Mouse (Mus musculus): ENCODE data around the gene Emid1. TPM values are rescaled to one million over a fixed set of nuclear protein-coding genes. Genes with fewer than 3 reads are reported as not detected.

Gene Emid1
- polyA plus RNA-seq, 1 experiment = 20.2 TPM

DNA sequence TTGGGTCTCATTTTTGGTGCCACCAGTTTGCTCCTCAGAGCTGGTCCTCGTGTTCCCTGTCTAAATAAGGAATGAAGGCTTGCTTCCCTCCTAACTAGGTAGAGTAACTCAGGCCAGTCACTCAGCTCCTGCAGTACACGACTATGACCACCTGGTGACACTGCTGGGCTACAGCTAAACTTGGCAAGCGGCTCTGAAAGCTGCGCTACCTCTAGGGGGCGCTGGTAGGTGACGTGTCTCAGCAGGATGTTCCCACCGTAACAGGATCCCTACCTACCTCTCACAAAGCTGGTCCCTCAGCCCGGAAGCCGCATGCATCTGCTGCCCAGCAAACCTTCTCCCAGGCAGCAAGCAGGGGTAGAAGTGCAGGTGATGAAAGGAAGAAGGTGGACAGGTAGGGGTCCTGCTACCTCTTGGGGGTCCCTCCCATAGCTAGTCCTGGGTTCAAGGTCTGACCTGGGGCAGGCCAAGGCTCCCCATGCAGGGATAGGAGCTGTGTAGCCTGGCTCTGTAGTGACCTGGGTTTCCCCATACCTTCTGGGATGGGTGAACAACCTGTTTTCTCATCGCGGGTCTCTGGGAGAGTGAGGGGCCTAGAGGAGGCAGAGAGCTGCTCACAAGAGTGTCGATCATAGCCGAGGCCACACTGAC is 37.0 kb downstream of the Emid1 start:
- WGBS = 30% methylated on average over 13 of the region's 13 CpGs
- no peaks in the 10 kb centered on the region for H3K4me1 ChIP-seq (ENCODE audit: control insufficient read depth, insufficient read depth, low read length)
- no peak overlapping the region for H3K4me3 ChIP-seq (replicated peaks; ENCODE audit: control insufficient read depth, low read depth, low read length)
- no peak overlapping the region for H3K27ac ChIP-seq (ENCODE audit: control insufficient read depth, insufficient read depth, low read depth, low read length, poor library complexity)
- peak; percentile 100 for TF ChIP-seq CTCF (IDR thresholded peaks at IDR 0.05; ENCODE audit: control insufficient read depth, insufficient read depth, low read length)
- TF ChIP-seq POLR2A (IDR thresholded peaks at IDR 0.05; ENCODE audit: borderline replicate concordance, control insufficient read depth, low read depth, low read length) = no peak

DNA sequence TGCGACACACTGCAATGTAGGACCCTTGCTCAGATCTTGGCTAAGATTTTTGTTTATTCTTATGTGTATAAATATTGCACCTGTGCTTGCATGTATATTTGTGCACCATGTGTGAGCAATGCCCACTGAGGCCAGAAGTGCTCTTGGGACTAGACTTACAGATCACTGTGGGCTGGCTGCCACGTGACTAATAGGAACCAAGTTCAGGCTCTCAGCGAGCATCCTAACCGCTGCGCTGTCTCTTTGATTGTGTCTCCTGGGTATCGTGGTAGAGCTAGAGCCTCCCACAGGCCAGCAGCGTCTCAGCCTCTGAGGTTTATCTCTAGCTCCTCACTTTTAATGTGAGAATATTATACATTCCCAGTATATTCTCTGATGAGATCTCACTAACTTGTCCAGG is 38.4 kb downstream of the Emid1 start:
- 78% methylated on average over 7 of the region's 7 CpGs for WGBS
- no peak overlapping the region for H3K4me3 ChIP-seq (replicated peaks; ENCODE audit: control insufficient read depth, low read depth, low read length)
- no peak overlapping the region for H3K27ac ChIP-seq (ENCODE audit: control insufficient read depth, insufficient read depth, low read depth, low read length, poor library complexity)
- no peak for TF ChIP-seq CTCF (IDR thresholded peaks at IDR 0.05; ENCODE audit: control insufficient read depth, insufficient read depth, low read length)
- no peak for TF ChIP-seq POLR2A (IDR thresholded peaks at IDR 0.05; ENCODE audit: borderline replicate concordance, control insufficient read depth, low read depth, low read length)
- no peaks in the 10 kb centered on the region for H3K4me1 ChIP-seq (ENCODE audit: control insufficient read depth, insufficient read depth, low read length)

DNA sequence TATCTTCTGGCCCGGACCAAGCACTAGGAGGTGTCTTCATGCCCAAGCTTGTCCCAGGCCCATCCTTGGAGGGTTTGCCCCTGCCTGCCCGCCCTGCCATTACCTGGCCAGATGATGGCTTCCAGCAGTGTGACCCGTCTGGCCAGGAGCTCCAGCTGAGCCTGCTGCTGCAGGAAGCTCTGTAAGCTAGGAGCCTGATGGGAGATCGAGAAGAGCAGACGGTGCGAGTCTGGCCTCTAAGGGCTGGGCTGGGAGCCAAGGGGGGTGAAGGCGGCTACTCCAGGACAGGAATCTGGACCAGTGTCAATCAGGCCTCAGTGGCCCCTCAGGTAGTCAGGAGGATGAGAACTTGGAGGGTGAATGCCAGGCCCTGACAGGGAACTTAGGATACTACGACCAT is 42.6 kb downstream of the Emid1 start:
- H3K4me1 ChIP-seq (ENCODE audit: control insufficient read depth, insufficient read depth, low read length) = no peaks in the 10 kb centered on the region
- no peak overlapping the region for H3K4me3 ChIP-seq (replicated peaks; ENCODE audit: control insufficient read depth, low read depth, low read length)
- WGBS = 84% methylated on average over 8 of the region's 8 CpGs
- TF ChIP-seq POLR2A (IDR thresholded peaks at IDR 0.05; ENCODE audit: borderline replicate concordance, control insufficient read depth, low read depth, low read length) = no peak
- no peak for TF ChIP-seq CTCF (IDR thresholded peaks at IDR 0.05; ENCODE audit: control insufficient read depth, insufficient read depth, low read length)
- H3K27ac ChIP-seq (ENCODE audit: control insufficient read depth, insufficient read depth, low read depth, low read length, poor library complexity) = no peak overlapping the region

DNA sequence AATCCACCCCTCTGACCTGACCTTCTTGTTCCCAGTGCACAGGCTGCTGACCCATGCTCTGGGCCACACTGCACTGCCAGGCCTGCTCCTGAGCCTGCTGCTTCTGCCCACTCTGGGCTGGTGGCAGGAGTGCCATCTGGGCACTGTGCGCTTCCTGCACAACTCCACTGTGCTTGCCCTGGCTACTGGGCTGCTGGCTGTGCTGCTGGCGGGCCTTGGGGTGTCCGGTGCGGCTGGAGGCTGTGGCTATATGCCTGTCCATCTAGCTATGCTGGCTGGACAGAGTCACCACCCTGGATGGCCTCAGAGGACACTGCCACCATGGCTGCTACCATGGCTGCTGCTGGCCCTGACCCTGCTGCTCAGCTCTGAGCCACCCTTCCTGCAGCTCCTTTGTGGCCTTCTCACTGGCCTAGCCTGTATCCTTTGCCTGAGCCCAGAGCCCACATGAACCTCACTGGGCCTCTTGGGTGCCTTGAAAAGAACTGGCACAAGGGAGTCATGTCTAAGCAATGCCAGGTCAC is 48.0 kb downstream of the Emid1 start:
- Histone ChIP-seq H3K27ac (ENCODE audit: control insufficient read depth, insufficient read depth, low read depth, low read length, poor library complexity) (no peak overlapping the region), H3K4me1 (ENCODE audit: control insufficient read depth, insufficient read depth, low read length) (no peaks in the 10 kb centered on the region; the same call in 1 of the 2 replicates), H3K4me3 (replicated peaks; ENCODE audit: control insufficient read depth, low read depth, low read length) (no peak overlapping the region)
- WGBS = 99% methylated on average over 4 of the region's 4 CpGs
- TF ChIP-seq POLR2A (IDR thresholded peaks at IDR 0.05; ENCODE audit: borderline replicate concordance, control insufficient read depth, low read depth, low read length) = no peak
- TF ChIP-seq CTCF (IDR thresholded peaks at IDR 0.05; ENCODE audit: control insufficient read depth, insufficient read depth, low read length) = no peak

- Histone ChIP-seq H3K4me1 (ENCODE audit: control insufficient read depth, insufficient read depth, low read length) (no peaks in the 10 kb centered on the region; the same call in 1 of the 2 replicates), H3K27ac (ENCODE audit: control insufficient read depth, insufficient read depth, low read depth, low read length, poor library complexity) (no peak overlapping the region), H3K4me3 (replicated peaks; ENCODE audit: control insufficient read depth, low read depth, low read length) (no peak overlapping the region)
- no peak for TF ChIP-seq POLR2A (IDR thresholded peaks at IDR 0.05; ENCODE audit: borderline replicate concordance, control insufficient read depth, low read depth, low read length)
- no peak for TF ChIP-seq CTCF (IDR thresholded peaks at IDR 0.05; ENCODE audit: control insufficient read depth, insufficient read depth, low read length)
- 63% methylated on average over 7 of the region's 7 CpGs for WGBS
Observed at GRCm38 (mm10) chr11:5102384-5102783, 49.7 kb downstream of the Emid1 start.

- WGBS = 86% methylated on average over 6 of the region's 6 CpGs
- no peak for TF ChIP-seq CTCF (IDR thresholded peaks at IDR 0.05; ENCODE audit: control insufficient read depth, insufficient read depth, low read length)
- no peak for TF ChIP-seq POLR2A (IDR thresholded peaks at IDR 0.05; ENCODE audit: borderline replicate concordance, control insufficient read depth, low read depth, low read length)
- no peaks in the 10 kb centered on the region; the same call in 1 of the 2 replicates for H3K4me1 ChIP-seq (ENCODE audit: control insufficient read depth, insufficient read depth, low read length)
- H3K27ac ChIP-seq (ENCODE audit: control insufficient read depth, insufficient read depth, low read depth, low read length, poor library complexity) = no peak overlapping the region
- H3K4me3 ChIP-seq (replicated peaks; ENCODE audit: control insufficient read depth, low read depth, low read length) = no peak overlapping the region
Observed at GRCm38 (mm10) chr11:5101641-5102040, 50.4 kb downstream of the Emid1 start.

- WGBS = 65% methylated on average over 5 of the region's 5 CpGs
- TF ChIP-seq POLR2A (IDR thresholded peaks at IDR 0.05; ENCODE audit: borderline replicate concordance, control insufficient read depth, low read depth, low read length) (no peak), CTCF (IDR thresholded peaks at IDR 0.05; ENCODE audit: control insufficient read depth, insufficient read depth, low read length) (no peak)
- Histone ChIP-seq H3K27ac (ENCODE audit: control insufficient read depth, insufficient read depth, low read depth, low read length, poor library complexity) (no peak overlapping the region), H3K4me1 (ENCODE audit: control insufficient read depth, insufficient read depth, low read length) (no peaks in the 10 kb centered on the region; the same call in 1 of the 2 replicates), H3K4me3 (replicated peaks; ENCODE audit: control insufficient read depth, low read depth, low read length) (no peak overlapping the region)
Observed at GRCm38 (mm10) chr11:5100801-5101200, 51.3 kb downstream of the Emid1 start.

- 1% methylated on average over 7 of the region's 7 CpGs for WGBS
- H3K4me1 ChIP-seq (ENCODE audit: control insufficient read depth, insufficient read depth, low read length) = no peaks in the 10 kb centered on the region; the same call in 1 of the 2 replicates
- H3K4me3 ChIP-seq (replicated peaks; ENCODE audit: control insufficient read depth, low read depth, low read length) = peak overlapping the region; percentile 88
- no peak overlapping the region for H3K27ac ChIP-seq (ENCODE audit: control insufficient read depth, insufficient read depth, low read depth, low read length, poor library complexity)
- TF ChIP-seq CTCF (IDR thresholded peaks at IDR 0.05; ENCODE audit: control insufficient read depth, insufficient read depth, low read length) = no peak
- no peak for TF ChIP-seq POLR2A (IDR thresholded peaks at IDR 0.05; ENCODE audit: borderline replicate concordance, control insufficient read depth, low read depth, low read length)
Observed at GRCm38 (mm10) chr11:5100283-5100682, 51.8 kb downstream of the Emid1 start.
